Mouse (Mus musculus): ENCODE measurements at regions not wholly inside any gene's neighbourhood (a gene's known extent, or its start where the extent isn't known, plus 50 kb on each side); places are given as distances from the start of the nearest gene placed in this dataset.

DNA sequence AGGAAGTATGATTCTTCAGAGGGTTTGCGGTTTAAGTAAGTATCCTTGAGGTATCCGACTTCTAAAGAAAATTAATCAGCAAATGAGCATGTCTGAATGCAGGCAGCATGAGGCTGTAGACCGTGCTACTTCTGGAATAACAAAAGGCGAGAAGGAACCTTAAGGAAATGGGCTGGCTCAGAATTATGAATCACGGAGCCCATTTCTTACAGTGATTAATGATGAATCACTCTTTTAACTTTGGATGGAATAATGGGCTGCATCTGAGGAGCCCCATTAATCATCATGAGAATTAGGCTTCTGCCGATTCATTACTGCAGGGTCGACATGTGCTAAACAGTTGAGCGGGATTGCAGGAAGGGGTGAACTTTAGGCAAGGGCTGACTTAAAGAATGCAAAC is 865.1 kb upstream of the Car8 start:
- TF ChIP-seq POLR2A (IDR thresholded peaks at IDR 0.05; ENCODE audit: low read depth, low read length) (no peak), CTCF (conservative IDR thresholded peaks at IDR 0.05; ENCODE audit: insufficient read depth, insufficient read length, low read depth, low read length) (no peak)
- Histone ChIP-seq H3K36me3 (ENCODE audit: control insufficient read depth, insufficient read depth, low read length) (no peaks in the 10 kb centered on the region), H3K4me3 (ENCODE audit: insufficient read depth, low read depth, low read length) (no peak overlapping the region), H3K27ac (ENCODE audit: insufficient read depth, low read depth, low read length) (no peak overlapping the region), H3K4me1 (ENCODE audit: control insufficient read depth, insufficient read depth, low read length) (no peaks in the 10 kb centered on the region), H3K27me3 (replicated peaks; ENCODE audit: control insufficient read depth, insufficient read depth, low read length) (no peaks in the 10 kb centered on the region)
- no peak for DNase-seq
- whole genome bisulfite sequencing: 48% methylated on average over 8 of the region's 8 CpGs

DNA sequence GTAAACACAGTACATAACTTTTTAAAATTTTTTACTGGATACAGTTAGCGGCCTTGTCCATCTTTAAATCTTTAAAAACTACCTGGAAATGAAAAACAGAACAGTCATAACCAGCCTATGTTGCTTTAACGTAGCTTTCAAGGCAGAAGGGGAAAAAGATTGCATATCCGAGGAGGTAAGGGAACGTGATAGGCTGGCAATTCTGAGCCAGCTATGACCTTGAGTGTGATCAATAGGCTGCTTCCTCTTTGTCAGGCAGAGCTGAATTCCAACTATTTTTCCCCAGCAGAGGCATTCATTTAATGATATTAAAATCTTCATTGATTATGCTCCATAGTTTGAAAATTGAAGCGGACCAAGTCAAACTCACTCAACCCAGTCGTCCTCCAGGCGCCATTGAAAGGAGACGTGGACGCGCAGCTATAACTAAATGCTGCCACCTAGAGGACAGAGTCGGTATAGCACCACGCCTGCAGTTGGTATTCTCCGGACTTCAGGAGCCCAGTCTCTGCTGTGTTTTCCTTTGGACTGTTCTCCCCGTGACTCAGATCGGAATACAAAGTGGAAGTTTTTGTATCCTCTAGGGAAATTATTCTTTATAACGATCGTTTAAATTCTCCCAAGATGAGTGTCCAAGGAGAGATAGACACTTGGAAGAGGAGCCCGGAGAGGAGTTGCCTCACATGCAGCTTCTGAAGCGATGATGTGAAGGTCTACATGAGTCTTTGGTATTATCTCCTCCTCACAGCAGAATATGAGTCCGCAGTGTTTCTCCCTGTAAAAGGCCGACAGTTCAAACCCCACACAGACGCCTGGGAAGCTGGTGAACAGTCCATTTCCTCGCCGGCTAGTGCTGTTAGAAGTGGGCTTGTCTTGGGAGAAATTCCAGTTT is 858.2 kb upstream of the Car8 start:
- Histone ChIP-seq H3K36me3 (ENCODE audit: control insufficient read depth, insufficient read depth, low read length) (no peaks in the 10 kb centered on the region), H3K4me3 (ENCODE audit: insufficient read depth, low read depth, low read length) (no peak overlapping the region), H3K4me1 (ENCODE audit: control insufficient read depth, insufficient read depth, low read length) (no peaks in the 10 kb centered on the region; the same call in 1 of the 2 replicates), H3K27me3 (replicated peaks; ENCODE audit: control insufficient read depth, insufficient read depth, low read length) (no peaks in the 10 kb centered on the region), H3K27ac (ENCODE audit: insufficient read depth, low read depth, low read length) (no peak overlapping the region)
- WGBS: 26% methylated on average over 24 of the region's 24 CpGs
- TF ChIP-seq POLR2A (IDR thresholded peaks at IDR 0.05; ENCODE audit: low read depth, low read length) (no peak), CTCF (conservative IDR thresholded peaks at IDR 0.05; ENCODE audit: insufficient read depth, insufficient read length, low read depth, low read length) (peak; percentile 98; the same call in 1 of the 2 replicates)
- peak; percentile 80 for DNase-seq

DNA sequence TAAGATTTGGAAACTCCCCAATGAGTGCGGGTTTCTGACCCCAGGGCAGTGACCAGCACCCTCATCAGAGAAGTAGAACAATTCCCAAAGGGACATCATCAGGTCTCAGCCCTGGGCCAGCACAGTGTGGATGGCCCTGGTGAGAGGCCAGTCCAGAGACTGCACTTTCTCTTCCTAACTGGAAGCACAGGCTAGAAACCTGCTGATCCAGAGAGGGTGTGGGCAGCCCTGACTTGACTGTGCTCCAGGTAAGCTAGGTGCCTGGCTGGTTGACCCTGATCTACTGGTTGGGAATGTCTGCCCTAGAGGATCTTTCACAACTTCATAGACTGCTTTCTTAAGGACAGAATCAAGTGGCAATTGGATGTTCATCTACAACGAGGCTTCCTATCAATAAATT is 857.4 kb upstream of the Car8 start:
- H3K4me1 ChIP-seq (ENCODE audit: control insufficient read depth, insufficient read depth, low read length): no peaks in the 10 kb centered on the region; the same call in 1 of the 2 replicates
- H3K4me3 ChIP-seq (ENCODE audit: insufficient read depth, low read depth, low read length): no peak overlapping the region
- 84% methylated on average over 2 of the region's 2 CpGs for WGBS
- DNase-seq: no peak
- no peaks in the 10 kb centered on the region for H3K36me3 ChIP-seq (ENCODE audit: control insufficient read depth, insufficient read depth, low read length)
- H3K27ac ChIP-seq (ENCODE audit: insufficient read depth, low read depth, low read length): no peak overlapping the region
- no peaks in the 10 kb centered on the region for H3K27me3 ChIP-seq (replicated peaks; ENCODE audit: control insufficient read depth, insufficient read depth, low read length)
- TF ChIP-seq CTCF (conservative IDR thresholded peaks at IDR 0.05; ENCODE audit: insufficient read depth, insufficient read length, low read depth, low read length) (no peak), POLR2A (IDR thresholded peaks at IDR 0.05; ENCODE audit: low read depth, low read length) (no peak)

DNA sequence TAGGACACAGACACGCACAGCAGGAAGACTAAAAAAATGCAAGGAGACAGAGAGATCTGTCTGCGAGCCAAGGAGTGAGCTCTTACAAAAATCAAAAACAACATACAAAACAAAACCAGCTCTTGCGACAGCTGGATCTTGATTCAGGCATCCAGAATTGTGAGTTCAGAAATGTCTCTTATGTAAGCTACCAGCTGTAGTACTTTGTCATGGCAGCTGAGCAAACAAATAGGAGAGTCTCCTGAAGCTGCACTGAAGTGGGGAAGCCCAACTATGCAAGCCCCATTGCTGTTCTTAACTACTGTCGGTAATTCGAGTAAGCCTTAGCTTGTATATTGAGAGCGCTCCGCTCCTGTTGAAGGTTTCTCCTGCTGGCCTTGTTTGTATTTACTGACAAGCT is 856.8 kb upstream of the Car8 start:
- H3K4me3 ChIP-seq (ENCODE audit: insufficient read depth, low read depth, low read length): no peak overlapping the region
- H3K36me3 ChIP-seq (ENCODE audit: control insufficient read depth, insufficient read depth, low read length): no peaks in the 10 kb centered on the region
- H3K27ac ChIP-seq (ENCODE audit: insufficient read depth, low read depth, low read length): no peak overlapping the region
- TF ChIP-seq POLR2A (IDR thresholded peaks at IDR 0.05; ENCODE audit: low read depth, low read length) (no peak), CTCF (conservative IDR thresholded peaks at IDR 0.05; ENCODE audit: insufficient read depth, insufficient read length, low read depth, low read length) (no peak)
- 78% methylated on average over 7 of the region's 7 CpGs for WGBS
- no peaks in the 10 kb centered on the region; the same call in 1 of the 2 replicates for H3K4me1 ChIP-seq (ENCODE audit: control insufficient read depth, insufficient read depth, low read length)
- H3K27me3 ChIP-seq (replicated peaks; ENCODE audit: control insufficient read depth, insufficient read depth, low read length): no peaks in the 10 kb centered on the region
- no peak for DNase-seq

GRCm38 (mm10) chr4:9094522-9094921 is 855.7 kb upstream of the Car8 start:
- TF ChIP-seq CTCF (conservative IDR thresholded peaks at IDR 0.05; ENCODE audit: insufficient read depth, insufficient read length, low read depth, low read length) (no peak), POLR2A (IDR thresholded peaks at IDR 0.05; ENCODE audit: low read depth, low read length) (no peak)
- DNase-seq: no peak
- Histone ChIP-seq H3K4me1 (ENCODE audit: control insufficient read depth, insufficient read depth, low read length) (no peaks in the 10 kb centered on the region; the same call in 1 of the 2 replicates), H3K27me3 (replicated peaks; ENCODE audit: control insufficient read depth, insufficient read depth, low read length) (no peaks in the 10 kb centered on the region), H3K36me3 (ENCODE audit: control insufficient read depth, insufficient read depth, low read length) (no peaks in the 10 kb centered on the region), H3K27ac (ENCODE audit: insufficient read depth, low read depth, low read length) (no peak overlapping the region), H3K4me3 (ENCODE audit: insufficient read depth, low read depth, low read length) (no peak overlapping the region)
- WGBS: 28% methylated on average over 10 of the region's 10 CpGs

DNA sequence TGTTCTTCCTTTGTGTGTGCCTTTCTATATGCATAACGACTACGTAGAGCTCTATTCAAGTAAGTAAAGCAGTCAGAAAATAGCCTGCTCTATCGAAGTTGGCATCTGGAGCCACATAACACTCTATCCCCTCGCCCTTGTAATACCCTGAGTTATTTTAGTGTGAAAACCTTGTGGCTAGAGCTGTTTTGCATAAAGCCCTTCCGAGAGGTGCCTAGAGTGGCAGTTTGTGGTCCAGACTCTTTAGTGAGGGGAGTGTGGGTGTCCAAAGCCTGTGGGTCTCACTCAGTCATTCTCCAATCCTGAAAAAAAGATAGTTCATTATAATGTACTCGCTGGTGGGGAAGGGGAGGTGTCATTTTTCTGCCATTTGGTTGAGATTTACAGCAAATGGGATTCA is 855.2 kb upstream of the Car8 start:
- WGBS: 58% methylated on average over 6 of the region's 6 CpGs
- H3K36me3 ChIP-seq (ENCODE audit: control insufficient read depth, insufficient read depth, low read length): no peaks in the 10 kb centered on the region
- H3K27me3 ChIP-seq (replicated peaks; ENCODE audit: control insufficient read depth, insufficient read depth, low read length): no peaks in the 10 kb centered on the region
- no peaks in the 10 kb centered on the region; the same call in 1 of the 2 replicates for H3K4me1 ChIP-seq (ENCODE audit: control insufficient read depth, insufficient read depth, low read length)
- DNase-seq: no peak
- no peak overlapping the region for H3K27ac ChIP-seq (ENCODE audit: insufficient read depth, low read depth, low read length)
- no peak for TF ChIP-seq POLR2A (IDR thresholded peaks at IDR 0.05; ENCODE audit: low read depth, low read length)
- TF ChIP-seq CTCF (conservative IDR thresholded peaks at IDR 0.05; ENCODE audit: insufficient read depth, insufficient read length, low read depth, low read length): no peak
- H3K4me3 ChIP-seq (ENCODE audit: insufficient read depth, low read depth, low read length): no peak overlapping the region

DNA sequence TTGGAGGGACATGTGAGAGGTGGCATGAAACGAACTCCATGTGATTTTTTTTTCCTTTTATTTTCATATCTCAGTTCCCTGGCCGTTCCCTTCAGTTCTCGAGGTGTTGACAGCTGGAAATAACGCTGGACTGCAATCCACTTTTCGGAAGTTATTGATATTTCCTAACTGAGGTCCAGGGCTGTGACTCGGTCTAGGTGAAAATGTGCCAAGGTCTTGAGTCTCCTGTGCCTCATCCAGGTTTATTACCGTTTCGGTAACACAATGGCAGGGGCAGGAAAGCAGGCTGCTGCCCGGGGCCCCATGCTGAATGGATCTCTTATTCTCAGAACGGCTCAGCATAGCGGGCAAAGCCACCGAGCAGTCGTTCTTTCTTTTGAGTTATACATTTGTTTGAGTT is 844.7 kb upstream of the Car8 start:
- no peak overlapping the region for H3K27ac ChIP-seq (ENCODE audit: insufficient read depth, low read depth, low read length)
- TF ChIP-seq CTCF (conservative IDR thresholded peaks at IDR 0.05; ENCODE audit: insufficient read depth, insufficient read length, low read depth, low read length) (no peak), POLR2A (IDR thresholded peaks at IDR 0.05; ENCODE audit: low read depth, low read length) (no peak)
- no peak for DNase-seq
- 89% methylated on average over 13 of the region's 13 CpGs for WGBS
- H3K4me1 ChIP-seq (ENCODE audit: control insufficient read depth, insufficient read depth, low read length): no peaks in the 10 kb centered on the region
- H3K27me3 ChIP-seq (replicated peaks; ENCODE audit: control insufficient read depth, insufficient read depth, low read length): no peaks in the 10 kb centered on the region
- no peak overlapping the region for H3K4me3 ChIP-seq (ENCODE audit: insufficient read depth, low read depth, low read length)
- no peaks in the 10 kb centered on the region for H3K36me3 ChIP-seq (ENCODE audit: control insufficient read depth, insufficient read depth, low read length)

Data from kidney, adult 2 months (tissue).